Mouse (Mus musculus) CH12.LX (cell line): ENCODE data around the gene Asb8. TPM values are rescaled to one million over a fixed set of nuclear protein-coding genes. Genes with fewer than 3 reads are reported as not detected.

Experiments used
- DNase-seq: peaks from one replicate; pipeline ENCODE4 v3.0.0-alpha.2; 2013; ENCODE audit errors: extremely low read depth
- H3K27ac ChIP-seq: 2 replicates; pipeline ENCODE4 v1.5.1; 2012; ENCODE audit warnings: low read depth, mild to moderate bottlenecking, control low read depth, moderate library complexity; ENCODE audit not compliant: insufficient read depth
- H3K27me3 ChIP-seq: replicated peaks from 2 replicates; pipeline ENCODE3; 2012; ENCODE audit warnings: inconsistent platforms
- H3K36me3 ChIP-seq, 2 experiments: replicated peaks in 1 of 2; 2 replicates each; pipeline versions ENCODE3 to v1.6.1; 2012; ENCODE audit warnings: inconsistent platforms in 1 of 2, low read length in 1 of 2, mild to moderate bottlenecking in 1 of 2, mixed read lengths in 1 of 2, moderate library complexity in 1 of 2; ENCODE audit not compliant: control insufficient read depth in 1 of 2, insufficient read depth in 1 of 2
- H3K4me1 ChIP-seq, 2 experiments: 2 replicates each; pipeline ENCODE4 v1.6.1; 2012; ENCODE audit warnings: inconsistent platforms in 1 of 2, moderate library complexity in 1 of 2; ENCODE audit not compliant: insufficient read depth in 2 of 2, control insufficient read depth in 1 of 2
- H3K4me2 ChIP-seq: 2 replicates; pipeline ENCODE4 v1.6.1; 2012; ENCODE audit warnings: low read depth, mild to moderate bottlenecking, control low read depth; ENCODE audit not compliant: poor library complexity, insufficient read depth, severe bottlenecking
- H3K4me3 ChIP-seq, 3 experiments: fragments of 150-350 bp in 1 of 3; sonication (generic) in 1 of 3; replicated peaks in 1 of 3; 2 replicates each; pipeline versions ENCODE3 to v1.5.1; 2011 to 2012; ENCODE audit warnings: low read depth in 2 of 3, low read length in 2 of 3, mild to moderate bottlenecking in 2 of 3, moderate library complexity in 2 of 3, control low read depth in 1 of 3, improper control_type of control experiment in 1 of 3, inconsistent platforms in 1 of 3, mixed read lengths in 1 of 3; ENCODE audit not compliant: poor library complexity in 1 of 3
- H3K79me2 ChIP-seq: replicated peaks from 2 replicates; pipeline ENCODE4 v1.6.1; 2012; ENCODE audit warnings: mild to moderate bottlenecking, moderate library complexity; ENCODE audit not compliant: control insufficient read depth, poor library complexity, insufficient read depth, severe bottlenecking; ENCODE audit errors: extremely low read depth
- H3K9ac ChIP-seq: 2 replicates; pipeline ENCODE4 v1.6.1; 2012; ENCODE audit warnings: low read depth, mild to moderate bottlenecking, control low read depth, moderate library complexity; ENCODE audit not compliant: insufficient read depth
- H3K9me3 ChIP-seq: replicated peaks from 2 replicates; pipeline ENCODE3; 2012; ENCODE audit warnings: low read length, inconsistent platforms, mixed read lengths
- E2F4 ChIP-seq: IDR thresholded peaks from 2 replicates; pipeline ENCODE4 v1.6.1; 2011; ENCODE audit warnings: low read depth, low read length, improper control_type of control experiment; ENCODE audit not compliant: insufficient replicate concordance
- EP300 ChIP-seq: IDR thresholded peaks from 2 replicates; pipeline ENCODE4 v1.6.1; 2011; ENCODE audit warnings: low read length, improper control_type of control experiment
- JUN ChIP-seq: IDR thresholded peaks from 2 replicates; pipeline ENCODE4 v1.6.1; 2011; ENCODE audit warnings: low read depth, mild to moderate bottlenecking, low read length, improper control_type of control experiment, moderate library complexity; ENCODE audit not compliant: insufficient read depth
- MAZ ChIP-seq: IDR thresholded peaks from 2 replicates; pipeline ENCODE4 v1.6.1; 2012; ENCODE audit warnings: low read depth, mild to moderate bottlenecking, inconsistent platforms, low read length, improper control_type of control experiment, moderate library complexity
- MXI1 ChIP-seq: IDR thresholded peaks from 2 replicates; pipeline ENCODE4 v1.6.1; 2011; ENCODE audit warnings: mild to moderate bottlenecking, low read depth, low read length, improper control_type of control experiment
- NELFE ChIP-seq: IDR thresholded peaks from 2 replicates; pipeline ENCODE4 v1.6.1; 2011; ENCODE audit warnings: low read depth, low read length, improper control_type of control experiment
- NRF1 ChIP-seq: IDR thresholded peaks from 2 replicates; pipeline ENCODE4 v1.6.1; 2014; ENCODE audit warnings: low read depth, mild to moderate bottlenecking, inconsistent platforms, low read length, improper control_type of control experiment, moderate library complexity
- POLR2A ChIP-seq: IDR thresholded peaks from 2 replicates; pipeline ENCODE4 v1.6.1; 2011; ENCODE audit warnings: low read depth, mild to moderate bottlenecking, improper control_type of control experiment, low read length
- POLR2AphosphoS2 ChIP-seq: IDR thresholded peaks from 2 replicates; pipeline ENCODE4 v1.6.1; 2011; ENCODE audit warnings: low read depth, low read length, improper control_type of control experiment
- RCOR1 ChIP-seq: conservative IDR thresholded peaks from 2 replicates; pipeline ENCODE4 v1.6.1; 2012; ENCODE audit warnings: low read depth, mild to moderate bottlenecking, inconsistent platforms, low read length, improper control_type of control experiment
- SIN3A ChIP-seq: IDR thresholded peaks from 2 replicates; pipeline ENCODE4 v1.6.1; 2012; ENCODE audit warnings: low read length, improper control_type of control experiment, inconsistent platforms
- TBP ChIP-seq: conservative IDR thresholded peaks from 2 replicates; pipeline ENCODE4 v1.6.1; 2011; ENCODE audit warnings: low read depth, low read length, improper control_type of control experiment
- UBTF ChIP-seq: IDR thresholded peaks from 2 replicates; pipeline ENCODE4 v1.6.1; 2012; ENCODE audit warnings: low read depth, mild to moderate bottlenecking, inconsistent platforms, low read length, improper control_type of control experiment, moderate library complexity
- ZC3H11A ChIP-seq: IDR thresholded peaks from 2 replicates; pipeline ENCODE4 v1.6.1; 2012; ENCODE audit warnings: low read depth, mild to moderate bottlenecking, inconsistent platforms, low read length, improper control_type of control experiment
- ZMIZ1 ChIP-seq: IDR thresholded peaks from 2 replicates; pipeline ENCODE4 v1.6.1; 2012; ENCODE audit warnings: low read depth, mild to moderate bottlenecking, inconsistent platforms, low read length, improper control_type of control experiment
- ZNF384 ChIP-seq: IDR thresholded peaks from 2 replicates; pipeline ENCODE4 v1.6.1; 2012; ENCODE audit warnings: low read depth, low read length, improper control_type of control experiment, inconsistent platforms
- dilution Hi-C: fragments of 300-500 bp; cut with MboI; formaldehyde crosslinking; loops from 2 replicates; pipeline ENCODE4 v1.14.3; 2020; ENCODE audit warnings: low sequenced_read_pairs; ENCODE audit not compliant: extremely low pct_unique_long_range_greater_than_20kb, extremely low pct_ligation_motif_present
- in situ Hi-C: fragments of 300-500 bp; cut with MboI; formaldehyde crosslinking; loops from 3 replicates; pipeline ENCODE4 v1.14.3; 2019; ENCODE audit warnings: low sequenced_read_pairs, low pct_ligation_motif_present, low pct_unique_long_range_greater_than_20kb, mixed read lengths
- polyA plus RNA-seq: library from polyadenylated mRNA; unstranded; fragments of >175 nt; gene quantifications from 2 replicates; pipeline ENCODE4 v1.2.1, GENCODE M21; 2012; ENCODE audit warnings: low read depth; ENCODE audit not compliant: insufficient read length
- total RNA-seq, 2 experiments: library from RNA; depleted of rRNA; stranded (reverse); fragments of 300-350 nt in 1 of 2; fragments of >200 nt in 1 of 2; gene quantifications; 2 replicates each; pipeline ENCODE4 v1.2.3; 2012 to 2014

The Asb8 gene
- total and polyA plus RNA-seq, 3 experiments = 20.5 to 32.5 (median 27.7) TPM

- no peak overlapping the region for H3K4me2 ChIP-seq
- no peak overlapping the region for H3K9ac ChIP-seq
- TF ChIP-seq POLR2A (no peak), E2F4 (no peak), RCOR1 (no peak), POLR2AphosphoS2 (no peak), ZC3H11A (no peak), NRF1 (no peak), ZNF384 (no peak), SIN3A (no peak)
- H3K9me3 ChIP-seq = no peaks in the 10 kb centered on the region
- no peak for DNase-seq
- H3K27ac ChIP-seq = no peak overlapping the region
- in situ Hi-C loops = no loop called here
- H3K36me3 ChIP-seq = peaks cover 20 to 82% of the 10 kb centered on the region in 2 experiments
- dilution Hi-C loops = no loop called here
- peaks cover 0 to 6% of the 10 kb centered on the region in 2 experiments; a peak in 1 of 4 replicates for H3K4me1 ChIP-seq
- H3K4me3 ChIP-seq = no peak overlapping the region
- H3K79me2 ChIP-seq = no peaks in the 10 kb centered on the region
- no peaks in the 10 kb centered on the region for H3K27me3 ChIP-seq
Observed at GRCm38 (mm10) chr15:98116287-98116686, 49.1 kb downstream of the Asb8 start.

- no peaks in the 10 kb centered on the region for H3K79me2 ChIP-seq
- DNase-seq = no peak
- H3K9me3 ChIP-seq = no peaks in the 10 kb centered on the region
- H3K4me3 ChIP-seq = no peak overlapping the region
- TF ChIP-seq JUN = no peak
- no peak for TF ChIP-seq MAZ
- TF ChIP-seq UBTF = no peak
- H3K27me3 ChIP-seq = no peaks in the 10 kb centered on the region
- H3K4me2 ChIP-seq = no peak overlapping the region
- dilution Hi-C loops (no loop called here), in situ Hi-C loops (no loop called here)
- H3K27ac ChIP-seq = no peak overlapping the region
- H3K9ac ChIP-seq = no peak overlapping the region
- peaks cover 14 to 79% of the 10 kb centered on the region in 2 experiments for H3K36me3 ChIP-seq
- peaks cover 0 to 6% of the 10 kb centered on the region in 2 experiments; a peak in 1 of 4 replicates for H3K4me1 ChIP-seq
Observed at GRCm38 (mm10) chr15:98115779-98116163, 49.7 kb downstream of the Asb8 start.

- in situ Hi-C loops (no loop called here), dilution Hi-C loops (no loop called here)
- no peak overlapping the region for H3K4me2 ChIP-seq
- H3K27ac ChIP-seq = no peak overlapping the region
- H3K9ac ChIP-seq = no peak overlapping the region
- no peaks in the 10 kb centered on the region for H3K27me3 ChIP-seq
- H3K79me2 ChIP-seq = no peaks in the 10 kb centered on the region
- TF ChIP-seq POLR2A = no peak
- no peak for TF ChIP-seq ZMIZ1
- no peak for TF ChIP-seq TBP
- no peak for TF ChIP-seq EP300
- TF ChIP-seq NELFE = no peak
- no peak for TF ChIP-seq MXI1
- peaks cover 11 to 73% of the 10 kb centered on the region in 2 experiments for H3K36me3 ChIP-seq
- no peaks in the 10 kb centered on the region for H3K9me3 ChIP-seq
- no peak for DNase-seq
- H3K4me3 ChIP-seq = no peak overlapping the region
- H3K4me1 ChIP-seq = peaks cover 0 to 6% of the 10 kb centered on the region in 2 experiments; a peak in 2 of 4 replicates
Observed at GRCm38 (mm10) chr15:98114852-98115778, 50.3 kb downstream of the Asb8 start.
